Mouse (Mus musculus) embryo, embryonic 10.5 days (tissue): Measurements from ENCODE around the gene Fyn.
A peak's percentile ranks its signal among the peaks of the same experiment; 100 is the strongest.

Experiments used
- DNase-seq: peaks from one replicate; pipeline ENCODE4 v3.0.0-alpha.2; 2015; ENCODE audit warnings: low spot score

Fyn gene

GRCm38 (mm10) chr10:39412826-39413620, 44.4 kb downstream of the Fyn start:
- DNase-seq = no peak

- DNase-seq = no peak
Observed at GRCm38 (mm10) chr10:39414068-39414467, 45.4 kb downstream of the Fyn start.

DNA sequence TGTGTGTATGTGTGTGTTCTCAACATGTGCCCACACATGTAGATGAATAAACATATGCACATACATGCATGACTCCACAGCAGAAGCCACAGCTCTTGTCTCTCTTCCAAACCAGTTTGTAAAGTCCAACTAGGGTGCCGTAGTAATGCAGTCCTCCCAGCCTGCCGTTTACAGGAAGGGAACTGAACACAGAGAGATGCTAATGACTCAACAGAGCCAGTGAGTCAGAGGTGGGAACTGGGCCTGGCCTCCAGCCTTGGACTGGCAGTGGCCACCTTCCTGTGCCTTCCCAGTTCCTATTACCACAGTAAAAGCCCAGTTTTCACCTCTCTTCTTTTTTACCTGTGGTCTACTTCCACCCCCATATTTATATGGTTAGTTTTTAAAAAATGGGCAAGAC, 46.9 kb downstream of the Fyn start:
- DNase-seq = no peak

DNA sequence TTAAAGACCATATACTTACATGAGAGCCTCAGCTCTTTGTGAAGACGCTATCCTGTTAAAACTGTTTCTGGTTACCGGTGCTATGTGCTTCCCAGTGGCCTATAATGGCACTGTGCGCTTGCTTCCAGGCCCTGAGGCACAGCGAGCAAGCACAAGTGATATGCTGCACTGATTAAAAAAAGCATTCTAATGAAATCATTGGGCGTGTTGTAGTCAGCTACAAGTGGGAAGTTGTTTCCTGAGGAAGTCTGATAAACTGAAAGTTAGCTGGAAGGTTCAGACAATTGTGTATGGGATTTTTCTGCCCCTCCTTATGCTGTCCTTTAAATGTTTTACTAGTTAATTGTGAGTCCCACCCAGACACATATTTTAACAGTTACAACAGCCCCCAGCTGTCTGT, 49.0 kb downstream of the Fyn start:
- no peak for DNase-seq

- DNase-seq = no peak
Observed at GRCm38 (mm10) chr10:39418395-39418794, 49.7 kb downstream of the Fyn start.

- no peak for DNase-seq
Observed at GRCm38 (mm10) chr10:39420842-39421617, 52.4 kb downstream of the Fyn start.

DNA sequence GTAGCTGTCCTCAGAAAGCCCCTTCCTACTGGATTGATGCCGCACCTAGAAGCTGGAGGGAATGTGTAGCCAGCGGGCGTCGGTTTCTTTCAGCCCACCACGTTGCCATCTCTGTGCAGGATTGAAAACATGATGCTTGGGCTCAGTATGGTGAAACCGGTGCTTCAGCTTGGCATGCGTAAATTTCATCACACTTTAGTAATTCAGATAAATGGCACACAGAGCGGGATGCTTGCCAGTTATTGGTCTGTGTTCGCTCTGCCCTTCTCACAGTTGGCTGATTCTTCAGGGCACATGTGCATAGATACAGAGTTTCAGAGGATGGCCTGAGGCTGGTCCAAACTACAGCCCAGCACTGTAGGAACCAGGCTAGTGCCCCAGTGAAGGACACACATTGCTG, 53.1 kb downstream of the Fyn start:
- no peak for DNase-seq

- no peak for DNase-seq
Observed at GRCm38 (mm10) chr10:39424643-39425042, 56.0 kb downstream of the Fyn start.

DNA sequence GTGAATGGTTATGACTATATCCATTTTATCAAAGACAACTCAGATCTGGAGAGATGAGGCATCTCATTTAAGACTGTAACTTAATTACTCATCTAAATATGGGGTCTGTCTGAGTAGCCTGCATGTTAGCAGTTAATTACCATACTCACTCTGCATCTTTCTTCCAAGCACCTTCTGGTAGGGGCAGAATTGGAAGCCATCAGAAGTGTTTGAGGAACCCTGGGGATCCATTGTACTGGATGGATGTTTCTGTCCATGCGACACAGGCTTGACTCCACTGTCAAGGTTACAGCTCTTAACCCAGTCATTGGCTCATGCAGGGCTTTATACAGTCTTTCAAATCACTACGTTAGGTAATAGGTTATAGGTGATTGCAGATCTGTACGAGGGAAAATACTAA, 57.4 kb downstream of the Fyn start:
- DNase-seq = no peak

GRCm38 (mm10) chr10:39426833-39427490, 58.3 kb downstream of the Fyn start:
- DNase-seq = peak; percentile 39

- no peak for DNase-seq
Observed at GRCm38 (mm10) chr10:39429661-39430060, 61.0 kb downstream of the Fyn start.

GRCm38 (mm10) chr10:39430074-39430764, 61.6 kb downstream of the Fyn start:
- peak; percentile 70 for DNase-seq

GRCm38 (mm10) chr10:39431265-39431664, 62.6 kb downstream of the Fyn start:
- no peak for DNase-seq

GRCm38 (mm10) chr10:39432648-39433568, 64.3 kb downstream of the Fyn start:
- DNase-seq = no peak

- DNase-seq = no peak
Observed at GRCm38 (mm10) chr10:39433893-39434292, 65.2 kb downstream of the Fyn start.

DNA sequence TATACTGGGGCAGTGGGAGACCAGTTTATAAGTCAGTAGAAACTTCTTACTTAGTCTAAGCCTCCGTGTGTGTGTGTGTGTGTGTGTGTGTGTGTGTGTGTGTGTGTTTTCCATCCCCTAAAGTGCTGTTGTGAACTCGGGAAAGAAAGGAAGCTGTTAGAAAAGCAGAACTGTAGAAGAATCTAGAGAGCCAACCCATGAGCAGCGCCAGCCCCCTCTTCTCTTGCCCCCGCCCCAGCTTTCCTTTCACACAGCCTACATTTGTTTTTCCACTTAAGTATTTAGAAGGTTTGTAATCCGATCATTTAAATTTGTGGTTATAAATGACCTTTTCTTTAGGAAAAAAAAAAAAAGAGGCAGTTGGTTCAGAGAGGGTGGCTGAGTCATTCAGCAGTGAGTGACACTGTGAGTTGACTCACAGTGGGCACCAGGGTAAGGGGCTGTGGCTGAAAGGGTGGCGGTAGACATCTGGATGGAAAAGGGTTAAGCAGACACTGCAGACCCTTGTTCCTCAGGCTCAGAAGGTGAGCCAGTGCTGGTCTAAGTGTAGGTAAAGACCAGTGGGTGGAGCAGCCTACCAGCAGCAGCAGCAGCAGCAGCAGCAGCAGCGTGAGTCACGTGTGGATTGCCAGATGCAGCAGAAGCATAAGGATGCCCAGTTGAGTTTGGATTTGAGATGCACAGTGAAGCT, 66.2 kb downstream of the Fyn start:
- no peak for DNase-seq

DNA sequence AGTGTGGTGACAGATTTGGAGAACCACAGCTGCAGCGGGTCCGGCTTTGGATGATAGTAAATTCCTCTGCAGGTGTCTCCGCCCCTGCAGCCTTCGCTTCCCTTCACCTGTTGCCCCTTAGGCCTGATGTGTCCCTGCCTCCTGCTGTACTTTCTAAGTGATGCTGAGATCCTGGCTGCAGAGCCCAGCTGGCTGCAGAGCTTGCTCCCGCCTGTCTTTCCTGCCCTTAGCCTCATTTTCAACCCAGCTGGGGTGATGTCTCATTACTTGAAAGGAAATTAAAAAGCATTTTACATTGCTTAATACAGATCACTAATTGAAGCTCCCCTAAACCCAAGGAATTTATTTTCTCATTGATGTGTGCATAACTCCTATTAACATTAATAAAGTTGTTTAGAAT, 70.2 kb downstream of the Fyn start:
- DNase-seq = no peak

DNA sequence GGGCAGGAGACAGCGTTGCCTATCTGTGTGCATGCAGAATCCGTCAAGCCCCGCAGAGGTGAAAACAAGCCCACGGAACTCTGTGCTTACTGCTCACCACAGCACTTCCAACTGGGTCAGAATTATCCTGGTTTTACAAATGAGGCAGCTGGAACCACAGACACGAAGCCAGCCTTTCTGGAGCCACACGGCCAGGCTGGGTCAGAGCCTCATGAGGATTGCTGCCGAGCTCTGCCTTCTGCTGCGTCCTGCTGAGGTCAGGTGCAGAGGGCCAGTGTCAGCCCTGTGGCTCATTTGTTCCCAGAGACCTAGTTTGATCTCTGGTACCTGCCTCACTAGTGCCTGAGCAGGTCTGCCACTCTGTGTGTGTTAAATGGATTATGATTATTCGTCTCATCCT, 71.9 kb downstream of the Fyn start:
- DNase-seq = no peak

DNA sequence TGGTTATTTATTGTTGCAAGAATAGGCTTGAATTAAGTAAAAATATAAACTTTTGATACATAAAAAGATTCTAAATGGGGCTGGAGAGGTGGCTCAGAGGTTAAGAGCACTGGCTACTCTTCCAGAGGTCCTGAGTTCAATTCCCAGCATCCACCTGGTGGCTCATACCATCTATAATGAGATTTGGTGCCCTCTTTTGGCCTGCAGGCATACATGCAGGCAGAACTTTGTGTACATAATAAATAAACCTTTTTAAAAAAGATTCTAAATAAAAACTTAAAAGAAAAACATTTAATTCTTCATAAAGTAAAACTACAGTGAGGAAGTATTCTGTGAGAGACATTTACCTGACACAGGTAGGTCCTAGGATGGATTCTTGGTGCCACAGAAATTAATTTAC, 73.0 kb downstream of the Fyn start:
- DNase-seq = no peak

DNA sequence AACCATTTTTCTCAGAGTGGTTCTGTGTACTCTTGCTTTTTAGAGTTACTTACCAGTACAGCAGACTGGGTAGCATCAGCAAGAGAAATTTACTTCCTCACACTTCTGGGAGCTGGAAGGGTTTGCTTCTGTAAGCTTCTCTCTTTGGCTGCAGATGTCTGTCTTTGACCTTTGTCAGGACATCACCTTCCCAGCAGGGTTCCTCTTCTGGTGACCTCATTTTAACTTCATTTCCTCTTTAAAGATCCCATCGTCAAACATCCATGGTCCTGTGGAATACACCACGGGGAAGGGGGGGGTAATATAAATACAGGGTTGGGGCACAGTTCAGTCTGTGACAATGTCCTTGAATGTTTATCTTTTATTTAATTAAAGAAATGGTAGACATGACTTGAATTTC, 74.5 kb downstream of the Fyn start:
- no peak for DNase-seq

DNA sequence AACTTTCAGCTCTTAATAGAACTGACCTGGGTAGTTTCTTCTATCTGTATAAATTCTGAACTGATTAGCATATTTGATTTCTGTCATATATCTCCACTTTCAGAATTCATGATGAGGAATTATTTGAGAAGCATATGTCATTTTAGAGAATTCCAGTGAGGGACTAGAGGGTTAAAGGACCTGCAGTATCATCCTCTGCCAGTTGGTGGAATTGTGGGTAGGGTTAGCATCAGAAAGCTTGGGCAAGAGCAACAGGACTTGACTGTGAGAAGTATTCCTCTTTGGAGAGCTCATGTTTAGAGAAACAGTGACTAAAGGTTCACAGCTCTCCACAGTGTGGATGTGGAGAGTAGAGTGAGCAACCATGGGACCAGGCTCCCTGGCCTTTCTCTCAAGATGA, 75.3 kb downstream of the Fyn start:
- DNase-seq = no peak
